Mouse (Mus musculus) frontal cortex, postnatal 36 days (tissue): Measurements from ENCODE around the gene Defa21.
"Not testable (repeated sequence)": the region's sequence is repeated elsewhere in the genome, so short reads cannot be mapped to it uniquely, and the experiment has no call there.

Source experiments
- DNase-seq, 2 experiments: peaks; one replicate each; pipeline ENCODE4 v3.0.0; 2022; ENCODE audit warnings: low spot score in 2 of 2

Defa21 gene

DNA sequence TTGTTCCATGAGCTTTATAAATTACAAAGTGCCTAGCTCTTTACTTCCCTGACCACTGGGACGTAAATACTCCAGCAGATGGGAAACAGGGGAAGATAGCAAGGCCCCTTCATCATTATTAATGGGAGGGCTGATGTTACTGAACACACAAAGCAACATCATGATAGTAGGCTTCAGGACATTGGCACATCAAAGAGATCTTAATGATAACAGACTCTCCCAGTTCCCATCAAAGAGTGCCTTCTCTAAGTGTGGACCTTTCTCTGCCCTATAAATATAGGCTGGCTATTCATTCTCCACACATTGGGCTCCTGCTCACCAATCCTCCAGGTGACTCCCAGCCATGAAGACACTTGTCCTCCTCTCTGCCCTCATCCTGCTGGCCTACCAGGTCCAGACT, at the start of gene Defa21:
Gene Defa21, plus strand, starts transcription at position 301 of the 400 bp plus-strand sequence.
- not testable (repeated sequence) for DNase-seq

GRCm38 (mm10) chr8:20979846-20980245, 45.5 kb upstream of the Defa21 start:
- DNase-seq = no peak

DNA sequence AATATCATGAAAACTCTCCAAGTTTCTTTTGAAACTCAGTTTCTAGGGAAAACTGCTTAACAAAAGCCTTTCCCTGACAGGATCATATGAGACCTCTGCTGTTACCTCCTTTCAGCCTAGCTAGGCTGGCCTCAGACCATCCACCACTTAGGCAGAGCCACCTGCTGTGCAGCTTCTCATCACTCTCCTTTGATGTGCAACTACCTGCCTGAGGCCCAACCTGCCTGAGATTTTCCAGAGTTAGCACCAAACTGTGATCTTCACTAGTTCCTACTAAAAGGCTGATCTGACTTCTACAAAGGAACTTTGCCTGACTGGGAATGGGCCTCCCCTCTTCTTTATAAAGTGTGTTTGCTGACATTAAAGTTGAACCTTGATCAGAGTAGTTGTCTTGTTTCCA, 31.3 kb upstream of the Defa21 start:
- not testable (repeated sequence) for DNase-seq

DNA sequence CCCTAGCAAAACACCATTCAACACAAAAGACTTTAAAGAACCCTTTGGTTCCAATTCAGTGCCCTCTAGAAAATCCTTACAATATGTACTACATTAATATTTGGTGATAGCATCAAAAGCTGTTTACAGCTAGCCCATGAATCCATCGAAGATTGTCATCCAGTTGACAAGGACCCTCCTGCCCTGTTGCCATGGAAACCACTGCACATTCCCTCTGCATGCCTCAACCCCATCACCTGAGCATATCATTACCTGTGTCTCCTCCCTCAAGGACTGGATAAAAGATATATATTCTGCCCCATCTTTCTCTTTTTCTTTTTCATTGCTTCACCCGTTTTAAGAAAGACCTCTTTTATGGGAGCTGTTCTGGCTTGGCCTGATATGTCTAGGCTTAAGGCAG, 28.6 kb upstream of the Defa21 start:
- no peak for DNase-seq

- no peak for DNase-seq
Observed at GRCm38 (mm10) chr8:20997291-20997690, 28.1 kb upstream of the Defa21 start.

- no peak for DNase-seq
Observed at GRCm38 (mm10) chr8:21001171-21001570, 24.2 kb upstream of the Defa21 start.

- no peak for DNase-seq
Observed at GRCm38 (mm10) chr8:21006801-21007200, 18.5 kb upstream of the Defa21 start.

- not testable (repeated sequence) for DNase-seq
Observed at GRCm38 (mm10) chr8:21008578-21008977, 16.8 kb upstream of the Defa21 start.

- DNase-seq = not testable (repeated sequence)
Observed at GRCm38 (mm10) chr8:21010548-21010947, 14.8 kb upstream of the Defa21 start.

- not testable (repeated sequence) for DNase-seq
Observed at GRCm38 (mm10) chr8:21054747-21055146, 29.4 kb downstream of the Defa21 start, which contains the start of gene Defa23. Gene Defa23 (plus strand): TSS chr8:21055047.

DNA sequence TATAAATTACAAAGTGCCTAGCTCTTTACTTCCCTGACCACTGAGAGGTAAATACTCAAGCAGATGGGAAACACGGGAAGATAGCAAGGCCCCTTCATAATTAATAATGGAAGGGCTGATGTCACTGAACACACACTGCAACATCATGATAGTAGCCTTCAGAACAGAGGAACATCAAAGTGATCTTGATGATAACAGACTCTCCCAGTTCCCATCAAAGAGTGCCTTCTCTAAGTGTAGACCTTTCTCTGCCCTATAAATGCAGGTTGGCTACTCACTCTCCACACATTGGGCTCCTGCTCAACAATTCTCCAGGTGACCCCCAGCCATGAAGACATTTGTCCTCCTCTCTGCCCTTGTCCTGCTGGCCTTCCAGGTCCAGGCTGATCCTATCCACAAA, 39.4 kb downstream of the Defa21 start, which contains the start of gene Defa35:
Gene Defa35, plus strand, starts transcription at position 301 of the 400 bp plus-strand sequence.
- DNase-seq = not testable (repeated sequence)
